Mouse (Mus musculus): ENCODE data around the gene Ube2v1. TPM values are rescaled to one million over a fixed set of nuclear protein-coding genes. Genes with fewer than 3 reads are reported as not detected.
A peak's percentile ranks its signal among the peaks of the same experiment; 100 is the strongest.
"Not testable (repeated sequence)": the region's sequence is repeated elsewhere in the genome, so short reads cannot be mapped to it uniquely, and the experiment has no call there.

Gene Ube2v1
- polyA plus RNA-seq, 1 experiment from 2014 or later = 175 TPM

GRCm38 (mm10) chr2:167649290-167650032 is 17.6 kb upstream of the Ube2v1 start:
- peaks cover 62% of the 10 kb centered on the region for H3K36me3 ChIP-seq (ENCODE audit: control insufficient read depth, insufficient read depth, low read length)
- no peaks in the 10 kb centered on the region for H3K9me3 ChIP-seq (ENCODE audit: control insufficient read depth, low read length)
- H3K27me3 ChIP-seq (ENCODE audit: control insufficient read depth, insufficient read depth, low read length) = no peaks in the 10 kb centered on the region
- WGBS = 84% methylated on average over 12 of the region's 12 CpGs
- H3K4me1 ChIP-seq (ENCODE audit: control insufficient read depth in 2 of 2, insufficient read depth in 2 of 2, low read length in 2 of 2) = no peaks in the 10 kb centered on the region
- no peak overlapping the region for H3K4me2 ChIP-seq (ENCODE audit: low read length)
- no peak for ATAC-seq (ENCODE audit: insufficient number of reproducible peaks, insufficient read depth, low FRiP score, low read depth)
- no peak overlapping the region for H3K9ac ChIP-seq (ENCODE audit: low read length)
- H3K4me3 ChIP-seq (ENCODE audit: control insufficient read depth in 1 of 2, insufficient read depth in 1 of 2, low read depth in 1 of 2, low read length in 2 of 2) = no peak overlapping the region
- no peak overlapping the region for H3K27ac ChIP-seq (replicated peaks in 1 of 2; ENCODE audit: control insufficient read depth in 1 of 2, insufficient read depth in 1 of 2, low read depth in 2 of 2, low read length in 2 of 2)

GRCm38 (mm10) chr2:167646411-167646810 is 14.5 kb upstream of the Ube2v1 start:
- no peak overlapping the region for H3K27ac ChIP-seq (replicated peaks in 1 of 2; ENCODE audit: control insufficient read depth in 1 of 2, insufficient read depth in 1 of 2, low read depth in 2 of 2, low read length in 2 of 2)
- no peak for ATAC-seq (ENCODE audit: insufficient number of reproducible peaks, insufficient read depth, low FRiP score, low read depth)
- H3K27me3 ChIP-seq (ENCODE audit: control insufficient read depth, insufficient read depth, low read length) = no peaks in the 10 kb centered on the region
- H3K9ac ChIP-seq (ENCODE audit: low read length) = no peak overlapping the region
- H3K36me3 ChIP-seq (ENCODE audit: control insufficient read depth, insufficient read depth, low read length) = peaks cover 51% of the 10 kb centered on the region
- 71% methylated on average over 4 of the region's 4 CpGs for WGBS
- H3K4me2 ChIP-seq (ENCODE audit: low read length) = no peak overlapping the region
- no peak overlapping the region for H3K4me3 ChIP-seq (ENCODE audit: control insufficient read depth in 1 of 2, insufficient read depth in 1 of 2, low read depth in 1 of 2, low read length in 2 of 2)
- no peaks in the 10 kb centered on the region for H3K9me3 ChIP-seq (ENCODE audit: control insufficient read depth, low read length)
- H3K4me1 ChIP-seq (ENCODE audit: control insufficient read depth in 2 of 2, insufficient read depth in 2 of 2, low read length in 2 of 2) = no peaks in the 10 kb centered on the region

GRCm38 (mm10) chr2:167643356-167644052 is 11.6 kb upstream of the Ube2v1 start:
- not testable (repeated sequence) for H3K27me3 ChIP-seq (ENCODE audit: control insufficient read depth, insufficient read depth, low read length); H3K9ac ChIP-seq (ENCODE audit: low read length); H3K4me1 ChIP-seq (ENCODE audit: control insufficient read depth in 2 of 2, insufficient read depth in 2 of 2, low read length in 2 of 2); H3K27ac ChIP-seq (replicated peaks in 1 of 2; ENCODE audit: control insufficient read depth in 1 of 2, insufficient read depth in 1 of 2, low read depth in 2 of 2, low read length in 2 of 2); H3K4me2 ChIP-seq (ENCODE audit: low read length); ATAC-seq (ENCODE audit: insufficient number of reproducible peaks, insufficient read depth, low FRiP score, low read depth); H3K4me3 ChIP-seq (ENCODE audit: control insufficient read depth in 1 of 2, insufficient read depth in 1 of 2, low read depth in 1 of 2, low read length in 2 of 2); H3K9me3 ChIP-seq (ENCODE audit: control insufficient read depth, low read length)
- peaks cover 45% of the 10 kb centered on the region for H3K36me3 ChIP-seq (ENCODE audit: control insufficient read depth, insufficient read depth, low read length)
- WGBS = 84% methylated on average over 12 of the region's 13 CpGs

GRCm38 (mm10) chr2:167642164-167642563 is 10.3 kb upstream of the Ube2v1 start:
- ATAC-seq (ENCODE audit: insufficient number of reproducible peaks, insufficient read depth, low FRiP score, low read depth) = no peak
- WGBS = 92% methylated on average over 6 of the region's 6 CpGs
- no peaks in the 10 kb centered on the region for H3K27me3 ChIP-seq (ENCODE audit: control insufficient read depth, insufficient read depth, low read length)

GRCm38 (mm10) chr2:167641337-167641736 is 9.4 kb upstream of the Ube2v1 start:
- no peak for ATAC-seq (ENCODE audit: insufficient number of reproducible peaks, insufficient read depth, low FRiP score, low read depth)
- Histone ChIP-seq H3K4me1 (ENCODE audit: control insufficient read depth in 2 of 2, insufficient read depth in 2 of 2, low read length in 2 of 2) (no peaks in the 10 kb centered on the region), H3K4me3 (ENCODE audit: control insufficient read depth in 1 of 2, insufficient read depth in 1 of 2, low read depth in 1 of 2, low read length in 2 of 2) (no peak overlapping the region), H3K4me2 (ENCODE audit: low read length) (no peak overlapping the region), H3K36me3 (ENCODE audit: control insufficient read depth, insufficient read depth, low read length) (peaks cover 33% of the 10 kb centered on the region), H3K27me3 (ENCODE audit: control insufficient read depth, insufficient read depth, low read length) (no peaks in the 10 kb centered on the region), H3K9ac (ENCODE audit: low read length) (no peak overlapping the region), H3K27ac (replicated peaks in 1 of 2; ENCODE audit: control insufficient read depth in 1 of 2, insufficient read depth in 1 of 2, low read depth in 2 of 2, low read length in 2 of 2) (no peak overlapping the region), H3K9me3 (ENCODE audit: control insufficient read depth, low read length) (no peaks in the 10 kb centered on the region)
- WGBS = 45% methylated on average over 8 of the region's 8 CpGs

More at GRCm38 (mm10) chr2:167642164-167642563, 10.3 kb upstream of the Ube2v1 start:
- Histone ChIP-seq H3K36me3 (ENCODE audit: control insufficient read depth, insufficient read depth, low read length) (peaks cover 33% of the 10 kb centered on the region), H3K27ac (replicated peaks in 1 of 2; ENCODE audit: control insufficient read depth in 1 of 2, insufficient read depth in 1 of 2, low read depth in 2 of 2, low read length in 2 of 2) (no peak overlapping the region), H3K4me1 (ENCODE audit: control insufficient read depth in 2 of 2, insufficient read depth in 2 of 2, low read length in 2 of 2) (no peaks in the 10 kb centered on the region), H3K9ac (ENCODE audit: low read length) (no peak overlapping the region), H3K4me3 (ENCODE audit: control insufficient read depth in 1 of 2, insufficient read depth in 1 of 2, low read depth in 1 of 2, low read length in 2 of 2) (no peak overlapping the region), H3K4me2 (ENCODE audit: low read length) (no peak overlapping the region), H3K9me3 (ENCODE audit: control insufficient read depth, low read length) (no peaks in the 10 kb centered on the region)

- no peak overlapping the region for H3K4me2 ChIP-seq (ENCODE audit: low read length)
- no peaks in the 10 kb centered on the region for H3K4me1 ChIP-seq (ENCODE audit: control insufficient read depth in 2 of 2, insufficient read depth in 2 of 2, low read length in 2 of 2)
- no peak overlapping the region for H3K4me3 ChIP-seq (ENCODE audit: control insufficient read depth in 1 of 2, insufficient read depth in 1 of 2, low read depth in 1 of 2, low read length in 2 of 2)
- H3K9me3 ChIP-seq (ENCODE audit: control insufficient read depth, low read length) = no peaks in the 10 kb centered on the region
- no peaks in the 10 kb centered on the region for H3K27me3 ChIP-seq (ENCODE audit: control insufficient read depth, insufficient read depth, low read length)
- no peak for ATAC-seq (ENCODE audit: insufficient number of reproducible peaks, insufficient read depth, low FRiP score, low read depth)
- 76% methylated on average over 3 of the region's 3 CpGs for WGBS
- H3K9ac ChIP-seq (ENCODE audit: low read length) = no peak overlapping the region
- H3K27ac ChIP-seq (replicated peaks in 1 of 2; ENCODE audit: control insufficient read depth in 1 of 2, insufficient read depth in 1 of 2, low read depth in 2 of 2, low read length in 2 of 2) = no peak overlapping the region
- H3K36me3 ChIP-seq (ENCODE audit: control insufficient read depth, insufficient read depth, low read length) = peaks cover 23% of the 10 kb centered on the region
Observed at GRCm38 (mm10) chr2:167640279-167640678, 8.4 kb upstream of the Ube2v1 start.

GRCm38 (mm10) chr2:167634865-167635512 is 3.1 kb upstream of the Ube2v1 start:
- H3K9ac ChIP-seq (ENCODE audit: low read length) = peak overlapping the region; percentile 27; the same call in 1 of the 2 replicates
- H3K27ac ChIP-seq (replicated peaks in 1 of 2; ENCODE audit: control insufficient read depth in 1 of 2, insufficient read depth in 1 of 2, low read depth in 2 of 2, low read length in 2 of 2) = no peak overlapping the region
- 69% methylated on average over 7 of the region's 7 CpGs for WGBS
- no peaks in the 10 kb centered on the region for H3K9me3 ChIP-seq (ENCODE audit: control insufficient read depth, low read length)
- peaks cover 23 to 29% of the 10 kb centered on the region in 2 experiments for H3K4me1 ChIP-seq (ENCODE audit: control insufficient read depth in 2 of 2, insufficient read depth in 2 of 2, low read length in 2 of 2)
- H3K27me3 ChIP-seq (ENCODE audit: control insufficient read depth, insufficient read depth, low read length) = no peaks in the 10 kb centered on the region
- no peaks in the 10 kb centered on the region for H3K36me3 ChIP-seq (ENCODE audit: control insufficient read depth, insufficient read depth, low read length)
- peak overlapping the region in 1 of 2 experiments; percentile 31; a peak in 1 of 4 replicates for H3K4me3 ChIP-seq (ENCODE audit: control insufficient read depth in 1 of 2, insufficient read depth in 1 of 2, low read depth in 1 of 2, low read length in 2 of 2)
- peak overlapping the region; percentile 72 for H3K4me2 ChIP-seq (ENCODE audit: low read length)
- no peak for ATAC-seq (ENCODE audit: insufficient number of reproducible peaks, insufficient read depth, low FRiP score, low read depth)
